Mouse (Mus musculus): ENCODE data around the gene Abcb1b. TPM values are rescaled to one million over a fixed set of nuclear protein-coding genes. Genes with fewer than 3 reads are reported as not detected.

The Abcb1b gene
- polyA plus RNA-seq (2012; rRNA removed) = 1.6 and 1.7 TPM in 2 replicates

DNA sequence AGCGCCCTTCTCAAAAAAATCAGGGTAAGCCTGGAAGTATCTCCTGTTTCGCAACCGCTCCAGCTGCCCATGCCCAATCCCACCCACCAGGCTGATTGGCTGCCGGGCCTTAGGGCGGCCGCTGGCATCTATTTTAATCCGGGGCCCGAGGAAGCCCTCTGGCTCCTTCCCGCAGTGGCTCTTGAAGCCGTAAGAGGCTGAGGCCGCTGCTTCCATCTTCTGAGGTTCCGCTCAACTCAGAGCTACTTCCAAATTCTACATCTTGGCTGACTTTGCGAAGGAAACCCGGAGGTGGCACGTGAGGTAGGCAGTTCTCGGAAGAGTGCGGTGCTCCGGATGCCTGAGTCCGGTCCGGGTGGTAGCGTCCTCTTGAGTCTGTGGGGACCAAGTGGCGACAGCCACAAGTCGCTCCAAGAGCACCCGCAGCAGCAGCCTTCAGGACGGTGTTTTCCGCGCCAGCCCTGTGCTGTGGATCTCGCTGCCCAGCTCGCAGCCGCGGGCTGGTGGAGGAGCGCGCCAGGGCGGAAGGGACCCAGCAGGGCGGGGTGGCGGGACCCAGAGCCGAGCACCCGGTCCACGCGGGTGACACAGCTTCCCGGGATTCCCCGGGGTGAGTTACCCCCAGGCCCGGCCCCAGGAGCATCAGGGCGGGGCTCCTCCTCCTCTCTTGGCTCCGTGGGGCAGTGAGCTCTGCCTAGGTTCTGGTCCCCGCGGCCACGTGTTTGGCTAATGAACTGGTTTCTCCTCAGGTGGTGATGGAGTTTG is at the start of gene Abcb1b:
Gene Abcb1b (plus strand): TSS at position 161 of the 765 bp plus-strand sequence.
- peak in 1 of 2 experiments; percentile 29 for DNase-seq (ENCODE audit: low read depth in 1 of 2, low spot score in 2 of 2)
- Histone ChIP-seq H3K4me3 (ENCODE audit: extremely low read depth, insufficient read depth, insufficient read length) (peak within 1 kb of the TSS; percentile 69), H3K4me1 (ENCODE audit: control insufficient read depth, insufficient read depth, insufficient read length) (no peaks in the 10 kb centered on the region), H3K27me3 (ENCODE audit: control insufficient read depth, insufficient read depth, low read length) (no peaks in the 10 kb centered on the region), H3K36me3 (ENCODE audit: control insufficient read depth, insufficient read depth, low read length) (no peaks in the 10 kb centered on the region), H3K27ac (ENCODE audit: insufficient read depth, low read length) (peak within 1 kb of the TSS; percentile 32; the same call in 1 of the 2 replicates)
- TF ChIP-seq POLR2A (IDR thresholded peaks at IDR 0.05; ENCODE audit: low read depth, low read length) = no peak
- no peak for TF ChIP-seq CTCF (IDR thresholded peaks at IDR 0.05; ENCODE audit: extremely low read depth, insufficient read depth, insufficient read length, insufficient replicate concordance)
- under 1% methylated on average over 48 of the region's 48 CpGs for WGBS

- TF ChIP-seq CTCF (IDR thresholded peaks at IDR 0.05; ENCODE audit: extremely low read depth, insufficient read depth, insufficient read length, insufficient replicate concordance) = no peak
- TF ChIP-seq POLR2A (IDR thresholded peaks at IDR 0.05; ENCODE audit: low read depth, low read length) = no peak
- DNase-seq (ENCODE audit: low read depth in 1 of 2, low spot score in 2 of 2) = no peak
Observed at GRCm38 (mm10) chr5:8772866-8773265, 25.1 kb upstream of the Abcb1b start.

GRCm38 (mm10) chr5:8778311-8778710 is 19.6 kb upstream of the Abcb1b start:
- H3K27ac ChIP-seq (ENCODE audit: insufficient read depth, low read length) = no peak overlapping the region
- no peaks in the 10 kb centered on the region for H3K4me1 ChIP-seq (ENCODE audit: control insufficient read depth, insufficient read depth, insufficient read length)
- TF ChIP-seq POLR2A (IDR thresholded peaks at IDR 0.05; ENCODE audit: low read depth, low read length) = no peak
- no peak for TF ChIP-seq CTCF (IDR thresholded peaks at IDR 0.05; ENCODE audit: extremely low read depth, insufficient read depth, insufficient read length, insufficient replicate concordance)
- DNase-seq (ENCODE audit: low read depth in 1 of 2, low spot score in 2 of 2) = no peak
- 79% methylated on average over 2 of the region's 2 CpGs for WGBS
- no peaks in the 10 kb centered on the region for H3K36me3 ChIP-seq (ENCODE audit: control insufficient read depth, insufficient read depth, low read length)
- no peak overlapping the region for H3K4me3 ChIP-seq (ENCODE audit: extremely low read depth, insufficient read depth, insufficient read length)
- H3K27me3 ChIP-seq (ENCODE audit: control insufficient read depth, insufficient read depth, low read length) = no peaks in the 10 kb centered on the region

More at GRCm38 (mm10) chr5:8772866-8773265, 25.1 kb upstream of the Abcb1b start:
- WGBS = 83% methylated on average over 3 of the region's 3 CpGs
- H3K27ac ChIP-seq (ENCODE audit: insufficient read depth, low read length) = no peak overlapping the region
- H3K4me1 ChIP-seq (ENCODE audit: control insufficient read depth, insufficient read depth, insufficient read length) = no peaks in the 10 kb centered on the region
- H3K4me3 ChIP-seq (ENCODE audit: extremely low read depth, insufficient read depth, insufficient read length) = no peak overlapping the region
- no peaks in the 10 kb centered on the region for H3K36me3 ChIP-seq (ENCODE audit: control insufficient read depth, insufficient read depth, low read length)
- no peaks in the 10 kb centered on the region for H3K27me3 ChIP-seq (ENCODE audit: control insufficient read depth, insufficient read depth, low read length)

- TF ChIP-seq CTCF (IDR thresholded peaks at IDR 0.05; ENCODE audit: extremely low read depth, insufficient read depth, insufficient read length, insufficient replicate concordance) = no peak
- no peak for TF ChIP-seq POLR2A (IDR thresholded peaks at IDR 0.05; ENCODE audit: low read depth, low read length)
- Histone ChIP-seq H3K27ac (ENCODE audit: insufficient read depth, low read length) (no peak overlapping the region), H3K27me3 (ENCODE audit: control insufficient read depth, insufficient read depth, low read length) (no peaks in the 10 kb centered on the region), H3K4me3 (ENCODE audit: extremely low read depth, insufficient read depth, insufficient read length) (no peak overlapping the region), H3K4me1 (ENCODE audit: control insufficient read depth, insufficient read depth, insufficient read length) (no peaks in the 10 kb centered on the region), H3K36me3 (ENCODE audit: control insufficient read depth, insufficient read depth, low read length) (no peaks in the 10 kb centered on the region)
- DNase-seq (ENCODE audit: low read depth in 1 of 2, low spot score in 2 of 2) = no peak
- WGBS = 76% methylated on average over 2 of the region's 2 CpGs
Observed at GRCm38 (mm10) chr5:8778751-8779150, 19.2 kb upstream of the Abcb1b start.

DNA sequence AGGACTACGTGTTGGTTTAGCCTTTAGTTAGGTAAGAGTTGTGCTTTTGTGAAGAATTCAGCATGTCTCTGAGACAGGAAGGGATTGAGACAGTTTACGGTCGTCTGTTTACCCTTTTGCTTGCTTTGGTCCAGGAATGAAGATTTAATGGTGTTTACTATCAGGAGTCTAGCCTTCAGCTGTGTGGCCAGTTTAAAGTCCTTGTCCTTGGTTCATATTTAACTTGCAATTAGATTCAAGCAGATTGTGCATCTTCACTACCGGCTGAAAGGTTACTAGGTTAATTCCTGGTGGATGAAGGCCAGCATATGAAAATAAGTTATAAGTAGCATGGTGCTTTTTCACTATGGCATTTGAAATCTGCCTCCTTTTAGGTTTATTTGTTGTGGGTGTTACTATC is 5.7 kb upstream of the Abcb1b start:
- WGBS = 85% methylated on average over 4 of the region's 4 CpGs
- DNase-seq (ENCODE audit: low read depth in 1 of 2, low spot score in 2 of 2) = no peak

DNA sequence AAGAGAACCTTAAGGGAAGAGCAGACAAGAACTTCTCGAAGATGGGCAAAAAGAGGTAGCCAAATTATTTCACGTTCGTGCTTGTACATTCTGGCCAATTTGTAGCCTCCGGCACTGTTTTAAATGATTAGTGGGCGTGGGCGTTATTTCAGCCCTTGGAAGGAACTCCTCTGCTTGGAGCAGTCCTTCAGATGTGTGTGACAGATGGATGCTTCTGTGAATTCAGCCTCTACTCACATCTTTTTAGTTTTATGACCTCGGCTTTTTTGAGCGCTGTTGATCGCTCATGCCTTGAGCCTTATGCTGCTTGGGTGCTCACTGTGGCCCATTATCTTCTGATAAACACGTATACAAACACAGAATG is 787 bp downstream of the Abcb1b start:
- DNase-seq (ENCODE audit: low read depth in 1 of 2, low spot score in 2 of 2) = no peak
- H3K27ac ChIP-seq (ENCODE audit: insufficient read depth, low read length) = no peak overlapping the region
- WGBS = 15% methylated on average over 10 of the region's 10 CpGs
- peak overlapping the region; percentile 69 for H3K4me3 ChIP-seq (ENCODE audit: extremely low read depth, insufficient read depth, insufficient read length)
- no peaks in the 10 kb centered on the region for H3K4me1 ChIP-seq (ENCODE audit: control insufficient read depth, insufficient read depth, insufficient read length)
- no peaks in the 10 kb centered on the region for H3K27me3 ChIP-seq (ENCODE audit: control insufficient read depth, insufficient read depth, low read length)
- no peaks in the 10 kb centered on the region for H3K36me3 ChIP-seq (ENCODE audit: control insufficient read depth, insufficient read depth, low read length)
- TF ChIP-seq CTCF (IDR thresholded peaks at IDR 0.05; ENCODE audit: extremely low read depth, insufficient read depth, insufficient read length, insufficient replicate concordance) (no peak), POLR2A (IDR thresholded peaks at IDR 0.05; ENCODE audit: low read depth, low read length) (no peak)

More for the DNA sequence above, 5.7 kb upstream of the Abcb1b start:
- no peak overlapping the region for H3K27ac ChIP-seq (ENCODE audit: insufficient read depth, low read length)
- H3K4me3 ChIP-seq (ENCODE audit: extremely low read depth, insufficient read depth, insufficient read length) = no peak overlapping the region
- TF ChIP-seq CTCF (IDR thresholded peaks at IDR 0.05; ENCODE audit: extremely low read depth, insufficient read depth, insufficient read length, insufficient replicate concordance) = no peak
- no peak for TF ChIP-seq POLR2A (IDR thresholded peaks at IDR 0.05; ENCODE audit: low read depth, low read length)
- no peaks in the 10 kb centered on the region for H3K36me3 ChIP-seq (ENCODE audit: control insufficient read depth, insufficient read depth, low read length)
- H3K27me3 ChIP-seq (ENCODE audit: control insufficient read depth, insufficient read depth, low read length) = no peaks in the 10 kb centered on the region
- H3K4me1 ChIP-seq (ENCODE audit: control insufficient read depth, insufficient read depth, insufficient read length) = no peaks in the 10 kb centered on the region

- Histone ChIP-seq H3K4me1 (ENCODE audit: control insufficient read depth, insufficient read depth, insufficient read length) (peaks cover 5% of the 10 kb centered on the region; the same call in 1 of the 2 replicates), H3K27ac (ENCODE audit: insufficient read depth, low read length) (no peak overlapping the region), H3K4me3 (ENCODE audit: extremely low read depth, insufficient read depth, insufficient read length) (no peak overlapping the region), H3K27me3 (ENCODE audit: control insufficient read depth, insufficient read depth, low read length) (no peaks in the 10 kb centered on the region), H3K36me3 (ENCODE audit: control insufficient read depth, insufficient read depth, low read length) (no peaks in the 10 kb centered on the region)
- WGBS = 78% methylated on average over 5 of the region's 5 CpGs
- DNase-seq (ENCODE audit: low read depth in 1 of 2, low spot score in 2 of 2) = no peak
- no peak for TF ChIP-seq CTCF (IDR thresholded peaks at IDR 0.05; ENCODE audit: extremely low read depth, insufficient read depth, insufficient read length, insufficient replicate concordance)
- TF ChIP-seq POLR2A (IDR thresholded peaks at IDR 0.05; ENCODE audit: low read depth, low read length) = no peak
Observed at GRCm38 (mm10) chr5:8805742-8806141, 7.8 kb downstream of the Abcb1b start.

Data from spleen, adult 2 months (tissue).